Mouse (Mus musculus) kidney, postnatal 14 days (tissue): Measurements from ENCODE around the gene Ston2.
"Not testable (repeated sequence)": the region's sequence is repeated elsewhere in the genome, so short reads cannot be mapped to it uniquely, and the experiment has no call there.

Experiments
- DNase-seq: peaks from one replicate; pipeline ENCODE4 v3.0.0; 2022; ENCODE audit warnings: mixed read lengths

Ston2 gene

DNA sequence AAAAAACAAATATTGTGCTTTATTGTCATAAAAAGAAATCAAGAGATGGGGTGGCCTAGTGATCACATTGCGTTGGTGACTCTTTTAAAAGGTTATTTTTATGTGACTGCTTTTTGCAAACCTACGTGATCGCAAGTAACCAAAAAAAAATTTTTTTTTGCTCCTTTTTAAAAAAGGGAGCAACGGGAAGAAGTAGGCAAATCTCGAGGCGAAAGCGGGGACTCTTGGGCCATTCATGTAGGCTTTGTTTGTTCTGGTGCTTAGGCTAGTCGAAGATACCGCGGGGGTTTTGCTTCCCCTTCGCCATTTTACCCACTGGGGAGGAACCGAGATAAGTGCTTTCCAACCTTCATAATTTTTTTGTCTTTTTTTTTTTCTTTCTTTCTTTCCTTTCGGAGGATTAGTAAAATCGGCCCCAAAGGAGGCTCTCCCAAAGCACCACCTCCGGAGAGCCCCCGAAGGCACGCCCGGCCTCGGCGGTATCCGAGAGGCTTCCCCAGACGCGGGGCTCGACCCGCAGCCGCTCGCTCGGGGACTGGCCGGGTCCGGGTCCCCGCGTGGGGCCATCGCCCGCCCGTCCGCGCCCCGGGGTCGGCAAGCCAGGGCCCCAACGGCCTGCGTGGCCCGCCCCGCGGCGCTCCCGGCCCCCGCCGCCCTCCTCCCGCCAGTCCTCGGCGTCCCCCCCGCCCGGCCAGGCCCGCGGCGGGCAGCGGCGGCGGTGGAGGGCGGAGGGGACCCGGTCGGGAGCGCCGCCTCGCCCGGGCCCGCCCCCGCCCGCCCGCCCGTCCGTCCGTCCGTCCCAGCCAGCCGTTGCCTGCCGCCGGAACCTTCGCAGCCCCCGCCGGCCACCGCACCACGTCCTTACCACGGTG, 199.3 kb downstream of the Ston2 start:
- DNase-seq, result peak; percentile 70

DNA sequence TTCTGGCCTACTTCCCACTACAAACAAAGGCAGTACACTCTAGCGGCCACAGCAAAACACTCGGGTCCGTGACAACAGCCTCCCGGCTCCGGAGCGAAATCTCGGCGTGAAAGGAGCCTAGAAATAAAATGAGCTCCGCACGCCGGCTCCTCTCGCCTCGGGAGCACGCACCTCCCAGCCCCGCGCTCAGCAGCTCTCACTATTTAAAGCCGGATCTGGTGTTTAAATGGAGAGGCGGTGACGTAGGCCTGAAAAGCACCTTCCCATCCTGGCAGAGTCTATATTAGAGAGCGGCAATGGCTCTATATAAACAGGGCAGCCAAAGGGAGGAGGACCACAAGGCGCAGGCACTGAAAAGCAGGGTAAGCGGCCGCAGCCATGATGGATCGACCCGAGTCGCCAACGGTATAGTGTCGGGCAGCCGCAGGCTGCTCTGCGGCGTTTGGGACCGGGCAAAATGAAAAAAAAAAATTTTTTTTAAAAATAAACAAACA, 200.0 kb downstream of the Ston2 start:
- DNase-seq, result peak; percentile 95

- no peak for DNase-seq
Observed at GRCm38 (mm10) chr12:91587491-91588033, 200.6 kb downstream of the Ston2 start.

- no peak for DNase-seq
Observed at GRCm38 (mm10) chr12:91587077-91587476, 201.1 kb downstream of the Ston2 start.

- DNase-seq, result not testable (repeated sequence)
Observed at GRCm38 (mm10) chr12:91585815-91586214, 202.4 kb downstream of the Ston2 start.

DNA sequence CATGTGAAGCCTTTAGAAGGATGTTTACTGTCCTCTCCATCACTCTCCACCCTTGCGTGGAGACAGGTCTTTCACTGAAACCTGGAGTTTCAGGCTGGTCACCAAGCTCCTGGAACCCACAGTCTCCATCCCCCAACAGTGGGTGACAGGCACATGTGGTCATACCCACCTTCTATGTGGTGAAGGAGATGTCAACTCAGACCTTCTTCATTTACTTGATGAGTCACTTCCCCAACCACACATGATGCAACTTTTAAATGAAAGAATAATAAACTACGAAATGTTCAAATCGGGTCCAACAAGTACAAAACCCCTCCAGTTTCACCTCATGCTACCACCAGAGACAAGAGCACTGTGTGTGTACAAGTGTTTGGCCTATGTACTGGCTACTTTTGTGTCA, 203.0 kb downstream of the Ston2 start:
- DNase-seq, result no peak

DNA sequence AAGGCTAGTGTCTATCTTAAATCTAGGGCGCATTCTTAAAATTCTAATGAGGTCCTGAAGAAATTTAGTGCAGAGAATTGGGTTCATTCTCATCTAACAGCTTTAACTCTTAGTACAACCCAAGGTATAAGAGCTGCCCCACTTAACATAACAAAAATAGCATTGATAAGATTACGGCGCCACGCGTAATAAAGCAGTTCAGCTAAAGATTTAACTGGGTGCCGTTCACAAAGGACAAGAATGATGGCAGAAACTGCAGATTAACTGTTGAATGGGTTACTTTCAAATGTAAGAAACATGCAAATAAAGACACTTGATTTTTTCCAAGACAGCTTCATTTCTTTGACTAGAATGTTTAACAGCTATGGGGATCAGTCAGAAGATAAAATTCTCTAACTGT, 204.8 kb downstream of the Ston2 start:
- no peak for DNase-seq
